Mouse (Mus musculus) layer of hippocampus, postnatal 14 days (tissue): ENCODE measurements at regions not wholly inside any gene's neighbourhood (a gene's known extent, or its start where the extent isn't known, plus 50 kb on each side); places are given as distances from the start of the nearest gene placed in this dataset.

Experiments
- DNase-seq, 2 experiments: peaks; one replicate each; pipeline ENCODE4 v3.0.0; 2021 to 2022; ENCODE audit warnings: low spot score in 2 of 2, mixed read lengths in 1 of 2

GRCm38 (mm10) chr15:52565449-52565851, 1319.3 kb upstream of the Gm7489 start:
- peak; percentile 16 to 64 for DNase-seq

- no peak for DNase-seq
Observed at GRCm38 (mm10) chr15:52570256-52570655, 1314.5 kb upstream of the Gm7489 start.

- DNase-seq = no peak
Observed at GRCm38 (mm10) chr15:52577614-52578013, 1307.1 kb upstream of the Gm7489 start.

GRCm38 (mm10) chr15:52589391-52589790, 1295.3 kb upstream of the Gm7489 start:
- DNase-seq = no peak

GRCm38 (mm10) chr15:52599511-52599910, 1285.2 kb upstream of the Gm7489 start:
- DNase-seq = peak in 1 of 2 experiments; percentile 12

- DNase-seq = no peak
Observed at GRCm38 (mm10) chr15:52599957-52600356, 1284.7 kb upstream of the Gm7489 start.

- DNase-seq = peak in 1 of 2 experiments; percentile 20
Observed at GRCm38 (mm10) chr15:52639790-52640189, 1244.9 kb upstream of the Gm7489 start.

GRCm38 (mm10) chr15:52645961-52646360, 1238.7 kb upstream of the Gm7489 start:
- DNase-seq = no peak

GRCm38 (mm10) chr15:52657916-52658315, 1226.8 kb upstream of the Gm7489 start:
- no peak for DNase-seq
